Mouse (Mus musculus): Measurements from ENCODE around the gene Ccni.
A peak's percentile ranks its signal among the peaks of the same experiment; 100 is the strongest.

Gene Ccni

DNA sequence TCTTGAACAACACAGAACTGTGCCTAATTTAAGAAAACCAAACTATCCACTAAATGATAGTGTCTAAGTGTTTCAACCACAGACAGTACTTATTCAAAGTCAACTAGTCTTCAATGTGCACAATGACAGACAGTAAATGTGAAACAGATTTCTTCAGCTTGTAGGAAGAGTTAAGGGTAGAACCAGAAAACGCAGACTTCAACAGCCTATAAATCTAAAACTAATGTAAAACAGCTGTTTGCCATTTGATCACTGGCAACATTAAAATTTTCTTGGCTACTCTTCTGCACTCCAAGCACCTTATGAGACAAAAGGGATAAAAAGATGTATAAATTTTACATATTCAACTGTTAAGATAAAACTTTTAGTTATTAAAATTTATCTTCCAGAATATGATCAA, 5.1 kb downstream of the Ccni start:
- no peak for DNase-seq (ENCODE audit: inconsistent age in 2 of 2, low spot score in 1 of 2)

DNA sequence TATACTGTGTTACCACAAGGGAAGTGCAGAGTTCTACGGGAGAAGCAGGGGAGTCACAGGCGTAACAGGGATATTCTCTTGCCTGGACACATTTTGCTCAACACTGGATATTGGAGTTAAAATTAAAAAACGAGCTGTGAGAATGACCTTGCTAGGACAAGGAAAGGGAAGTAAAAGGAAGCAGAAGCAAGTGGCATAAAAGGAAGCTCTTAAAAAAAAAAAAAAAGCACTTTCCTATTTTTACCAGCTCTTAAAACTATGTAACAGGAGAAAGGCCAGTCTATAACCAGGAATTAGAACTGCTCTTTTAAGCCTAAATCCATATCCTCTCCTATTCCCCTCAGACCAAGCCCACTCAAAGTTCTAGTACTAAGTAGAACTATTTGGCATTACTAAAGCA, 8.1 kb downstream of the Ccni start:
- DNase-seq (ENCODE audit: inconsistent age in 2 of 2, low spot score in 1 of 2): no peak

DNA sequence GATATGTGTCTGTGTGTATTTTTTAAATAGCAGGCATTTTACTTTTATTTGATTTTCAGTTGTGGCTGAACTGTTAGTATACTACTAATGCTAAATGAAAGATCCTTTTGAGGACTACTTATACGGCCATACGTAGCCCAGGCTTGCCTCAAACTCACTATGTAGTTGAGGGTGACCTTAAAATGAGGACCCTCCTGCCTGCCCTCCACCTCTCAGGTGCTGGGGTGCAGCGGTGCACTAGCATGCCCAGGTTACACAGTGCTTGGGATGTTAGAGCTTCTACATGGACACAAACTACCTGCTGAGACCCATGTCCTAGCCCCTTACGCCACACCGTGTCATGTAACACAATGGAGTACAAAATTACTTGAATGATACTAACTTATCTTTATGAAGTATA, 15.9 kb downstream of the Ccni start:
- no peak for DNase-seq (ENCODE audit: inconsistent age in 2 of 2, low spot score in 1 of 2)

DNA sequence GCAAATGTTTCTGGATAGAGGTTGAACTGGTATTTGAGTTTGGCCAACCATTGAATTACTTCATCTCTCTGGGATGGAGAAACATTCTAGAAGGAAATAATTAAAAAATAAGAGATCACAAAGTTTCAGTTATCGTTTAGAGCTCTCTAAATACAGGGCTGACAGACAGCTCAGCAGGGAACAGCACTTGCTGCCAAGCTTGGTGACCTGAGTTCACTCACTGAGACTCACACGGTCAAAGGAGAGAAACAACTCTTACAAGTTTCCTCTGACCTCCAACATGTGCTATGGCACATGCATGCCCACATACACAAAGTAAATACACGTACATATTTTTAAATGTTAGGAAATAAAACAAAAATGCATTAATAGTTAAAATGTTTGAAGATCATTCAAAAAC, 16.7 kb downstream of the Ccni start:
- no peak for DNase-seq (ENCODE audit: inconsistent age in 2 of 2, low spot score in 1 of 2)

DNA sequence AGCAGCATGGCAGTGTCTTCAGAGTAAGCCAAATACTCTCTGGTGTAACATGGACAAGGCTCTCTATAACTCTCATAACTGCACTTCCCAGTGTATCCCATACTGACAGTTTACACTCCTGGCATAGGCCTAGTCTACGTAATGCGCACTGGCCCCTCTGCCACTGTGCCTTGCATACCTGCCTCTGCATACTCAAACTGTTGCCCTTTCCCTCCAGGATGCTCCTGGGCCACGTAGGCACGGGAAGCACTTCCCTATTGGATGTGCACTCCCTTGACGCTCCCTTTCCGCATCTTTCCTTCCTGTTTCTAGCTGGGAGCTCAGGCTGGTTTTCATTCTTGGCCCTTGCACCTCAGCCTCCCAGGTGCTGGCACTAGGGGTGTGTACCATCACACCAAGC, 21.7 kb downstream of the Ccni start:
- DNase-seq (ENCODE audit: inconsistent age in 2 of 2, low spot score in 1 of 2): no peak

DNA sequence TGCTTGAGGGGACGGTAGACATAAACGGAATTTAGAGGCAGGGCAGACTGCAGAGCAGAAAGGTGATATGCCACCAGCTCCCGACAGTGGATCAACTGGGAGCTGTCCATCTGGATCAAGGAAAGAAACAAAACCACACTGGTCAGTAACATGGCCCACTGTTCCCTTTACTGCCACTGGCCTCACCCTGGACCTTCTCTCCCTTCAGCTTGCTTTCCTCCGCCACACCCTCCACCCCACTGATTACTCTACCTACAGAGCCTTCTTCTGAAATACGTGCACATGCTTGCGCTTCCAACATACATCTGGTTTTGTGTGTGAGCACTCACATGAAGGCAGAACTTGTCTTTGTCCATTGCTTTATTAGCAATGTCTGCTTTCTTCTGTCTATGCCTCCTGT, 23.0 kb downstream of the Ccni start:
- no peak for DNase-seq (ENCODE audit: inconsistent age in 2 of 2, low spot score in 1 of 2)

DNA sequence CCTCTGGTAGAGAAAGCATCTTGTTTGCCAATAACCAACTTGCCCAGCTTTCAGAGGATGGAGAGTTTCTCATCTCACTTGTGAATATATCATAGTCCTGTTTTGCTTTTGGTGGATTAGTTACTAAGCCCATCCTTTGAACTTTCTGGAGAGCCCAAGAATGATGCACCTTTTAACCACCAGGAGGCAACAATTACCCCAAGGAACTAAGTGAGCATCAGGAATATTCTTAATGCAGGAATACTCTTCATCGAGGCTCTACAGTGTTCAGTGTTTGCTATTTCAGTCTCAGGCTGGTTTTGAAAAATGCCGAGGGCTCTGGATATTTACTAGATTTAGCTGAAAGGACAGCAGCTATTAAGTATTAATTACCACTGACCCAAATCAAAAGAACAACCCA, 26.0 kb downstream of the Ccni start:
- DNase-seq (ENCODE audit: inconsistent age in 2 of 2, low spot score in 1 of 2): peak in 1 of 2 experiments; percentile 61

DNA sequence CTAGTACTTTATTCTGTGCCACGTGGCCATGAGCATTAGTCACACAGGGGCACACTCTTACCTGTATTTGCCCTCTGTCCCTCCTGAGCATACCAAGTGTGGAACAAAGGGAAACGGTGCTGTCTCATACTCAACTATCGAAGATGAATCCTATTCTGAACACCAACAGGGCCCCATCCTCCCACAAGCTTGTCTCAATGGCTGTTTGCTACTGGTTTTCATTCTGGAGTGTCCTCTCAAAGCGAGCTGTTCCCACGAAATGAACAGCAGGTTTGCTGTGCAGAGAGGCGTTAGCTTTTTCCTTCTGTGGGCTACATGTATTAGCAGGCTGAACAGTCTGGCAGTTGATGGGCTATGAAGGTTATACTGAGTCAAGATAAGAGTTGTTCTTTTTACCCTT, 27.7 kb downstream of the Ccni start:
- DNase-seq (ENCODE audit: inconsistent age in 2 of 2, low spot score in 1 of 2): no peak

DNA sequence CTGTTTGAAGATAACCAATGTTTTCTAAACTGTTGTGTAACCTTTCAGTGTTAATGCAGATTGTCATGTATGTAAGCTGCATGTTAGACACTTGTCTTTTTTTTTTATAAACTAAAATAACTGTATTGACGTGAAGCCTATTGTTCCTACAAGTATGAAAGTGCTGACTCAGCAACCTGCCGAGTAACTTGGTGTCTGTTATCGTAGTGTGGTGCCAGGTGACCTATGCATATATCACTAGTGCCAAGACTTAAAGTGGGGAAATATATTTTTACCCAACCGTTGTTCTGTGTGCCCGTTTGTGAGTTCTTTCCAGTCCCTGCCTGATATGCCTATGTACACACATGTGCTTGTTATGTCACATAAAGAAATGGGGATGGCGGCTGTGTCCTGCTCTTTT, 31.6 kb downstream of the Ccni start:
- DNase-seq (ENCODE audit: inconsistent age in 2 of 2, low spot score in 1 of 2): no peak

DNA sequence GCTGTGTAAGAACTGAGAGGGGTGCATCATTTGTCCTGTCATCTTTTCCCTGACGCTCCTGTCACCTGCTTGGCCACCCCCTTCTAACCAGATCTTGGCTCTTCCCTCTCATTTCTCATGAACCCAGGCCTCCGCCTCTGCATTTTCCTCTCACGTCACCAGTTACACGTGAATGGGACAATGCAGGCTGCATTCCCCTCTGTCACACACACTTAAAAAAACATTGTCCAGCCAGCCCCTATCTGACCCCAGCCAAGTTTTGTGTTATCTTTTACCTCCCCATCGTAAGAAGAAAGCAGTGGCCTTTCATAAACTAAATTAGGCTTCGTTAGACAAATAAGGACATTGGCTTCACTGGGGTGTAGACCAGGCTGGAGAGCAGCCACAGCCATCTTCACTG, 33.8 kb downstream of the Ccni start:
- no peak for DNase-seq (ENCODE audit: inconsistent age in 2 of 2, low spot score in 1 of 2)

DNA sequence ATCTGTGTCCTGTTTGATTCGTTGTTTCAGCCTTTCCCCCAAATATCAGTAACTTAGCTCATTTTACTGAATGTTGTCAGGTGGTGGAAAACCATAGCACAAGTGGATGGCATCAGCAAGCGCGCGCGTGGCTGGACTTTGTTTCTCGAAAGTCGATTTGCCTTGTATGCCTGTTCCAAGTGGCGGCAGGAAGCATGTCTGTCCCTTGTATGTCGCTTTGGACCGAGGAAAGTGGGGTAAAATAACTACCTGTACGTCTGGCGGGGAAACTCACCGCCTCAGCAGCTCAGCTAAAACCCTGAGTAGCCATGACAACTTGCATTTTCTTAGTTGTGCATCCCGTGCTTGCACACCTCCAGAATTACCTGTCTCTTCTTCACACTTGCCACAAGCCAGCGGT, 34.9 kb downstream of the Ccni start:
- DNase-seq (ENCODE audit: inconsistent age in 2 of 2, low spot score in 1 of 2): no peak

DNA sequence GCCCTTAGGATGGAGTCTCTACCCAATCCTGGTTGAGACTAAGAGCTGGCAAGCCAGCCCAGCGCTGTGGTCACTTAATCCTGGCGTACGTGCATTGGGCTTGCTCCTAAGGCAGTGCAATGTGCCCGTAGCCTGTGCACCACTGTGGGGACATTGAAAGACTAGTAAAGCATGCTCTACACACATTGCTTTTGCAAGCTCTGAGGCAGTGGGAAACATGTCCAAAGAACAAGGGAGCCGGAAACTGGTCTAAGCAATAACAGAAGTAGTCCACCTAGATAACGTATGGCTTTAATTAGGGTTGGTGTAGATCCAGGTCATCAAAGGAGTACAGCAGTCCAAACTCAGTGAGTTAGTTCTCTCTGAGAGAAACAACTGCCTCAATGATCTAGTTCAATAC, 37.6 kb downstream of the Ccni start:
- no peak for DNase-seq (ENCODE audit: inconsistent age in 2 of 2, low spot score in 1 of 2)

DNA sequence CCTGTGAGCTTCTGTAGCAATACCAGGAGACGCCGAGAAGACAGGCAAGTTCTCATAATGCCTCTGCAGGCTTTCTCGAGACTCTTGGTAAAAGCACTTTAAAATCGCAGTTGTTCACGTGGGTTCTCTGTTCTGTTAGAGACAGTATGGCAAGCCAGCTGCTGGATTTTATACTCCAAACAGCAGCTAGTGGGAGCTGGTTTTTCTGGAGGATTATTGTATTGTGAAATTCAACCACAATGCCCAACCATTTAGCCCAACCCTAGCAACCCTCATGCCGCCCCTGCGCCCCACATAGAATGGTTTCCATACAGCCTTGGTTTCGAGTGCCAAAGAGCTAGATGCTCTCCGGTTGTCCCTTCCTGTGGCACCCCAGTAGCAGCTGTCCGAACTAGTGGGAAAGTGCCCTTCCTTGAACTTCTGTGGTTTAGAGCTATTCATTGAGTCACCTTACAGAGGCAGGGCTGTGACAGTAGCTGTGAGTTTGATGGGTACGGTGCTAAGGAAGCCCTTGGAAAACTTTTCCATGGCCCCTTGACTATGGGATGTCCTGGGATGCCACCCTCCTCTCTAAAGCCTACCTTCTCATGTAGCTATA, 38.3 kb downstream of the Ccni start:
- DNase-seq (ENCODE audit: inconsistent age in 2 of 2, low spot score in 1 of 2): no peak

DNA sequence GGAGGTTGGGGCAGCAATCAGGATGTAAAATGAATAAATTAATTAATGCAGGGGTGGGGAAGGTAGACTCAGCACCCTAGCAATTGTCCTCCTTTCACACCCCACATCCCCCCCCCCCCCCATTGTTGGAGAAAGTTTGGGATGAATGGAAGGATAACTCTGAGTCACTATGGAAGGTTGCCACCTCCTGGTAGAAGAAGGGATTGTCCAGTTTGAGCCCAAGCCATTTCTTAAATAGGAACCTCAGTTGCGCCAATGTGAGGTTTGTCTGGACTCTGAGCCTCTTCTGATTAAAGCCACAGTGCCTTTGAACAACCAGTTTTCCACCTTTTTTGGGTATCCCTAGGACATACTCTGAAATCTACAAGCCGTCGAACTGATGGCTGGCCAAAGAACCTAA, 42.8 kb downstream of the Ccni start:
- peak; percentile 33 to 86 for DNase-seq (ENCODE audit: inconsistent age in 2 of 2, low spot score in 1 of 2)

DNA sequence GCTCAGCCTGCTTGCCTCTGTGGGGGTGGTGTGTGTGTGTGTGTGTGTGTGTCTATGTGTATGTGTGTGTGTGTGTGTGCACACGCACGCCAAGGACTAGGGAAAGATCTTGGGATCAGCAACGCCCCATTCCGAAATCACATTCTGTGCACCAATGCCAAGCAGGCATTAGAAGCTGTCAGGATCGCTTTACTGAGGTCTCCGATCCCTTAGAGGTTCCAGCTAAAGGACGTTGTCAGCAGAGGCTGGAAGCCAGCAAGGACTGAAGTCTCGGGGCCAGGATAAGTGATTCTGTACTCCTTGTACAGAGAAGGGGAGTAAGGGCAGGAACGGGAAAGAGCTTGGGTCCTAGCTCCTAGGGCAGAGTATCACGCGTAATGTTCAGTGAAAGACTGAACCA, 51.9 kb downstream of the Ccni start:
- no peak for DNase-seq (ENCODE audit: inconsistent age in 2 of 2, low spot score in 1 of 2)

DNA sequence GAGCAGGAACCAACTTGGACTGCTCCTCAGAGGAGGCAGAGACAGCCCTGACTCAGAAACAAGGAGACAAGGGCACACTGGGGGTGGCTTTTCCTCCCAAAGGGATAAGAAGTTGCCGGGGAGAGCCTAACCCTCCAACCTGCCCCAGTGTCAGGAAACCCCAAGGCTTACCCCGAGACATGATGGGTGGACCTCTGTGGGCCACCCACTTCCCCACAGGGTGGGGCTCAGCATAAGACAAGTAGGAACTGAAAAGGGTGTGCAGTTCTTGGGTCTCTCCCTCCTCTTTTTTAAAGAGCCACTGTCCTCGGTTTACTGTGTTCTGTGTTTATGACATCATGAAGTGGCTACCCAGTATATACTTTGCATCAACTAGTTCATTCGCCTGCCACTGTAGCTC, 53.8 kb downstream of the Ccni start:
- no peak for DNase-seq (ENCODE audit: inconsistent age in 2 of 2, low spot score in 1 of 2)

DNA sequence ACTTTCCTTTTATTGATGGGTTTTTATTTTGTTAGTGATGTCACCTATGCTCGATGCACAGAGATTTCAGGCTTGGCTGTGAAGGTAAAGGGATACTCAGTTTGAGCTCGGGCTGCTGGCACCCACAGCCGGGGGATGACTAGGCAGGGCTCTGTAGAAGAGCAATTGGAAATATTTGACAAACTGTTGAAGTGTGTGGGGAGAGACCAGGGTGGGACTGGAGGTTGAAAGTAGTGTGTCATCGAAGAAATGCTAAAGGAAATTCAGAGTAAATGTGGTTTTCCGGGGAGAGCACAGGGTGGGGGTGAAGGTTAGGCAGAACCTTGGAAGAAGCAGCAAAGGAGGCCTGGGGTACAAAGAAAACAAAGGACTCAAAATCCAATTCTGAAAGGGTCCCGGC, 54.3 kb downstream of the Ccni start:
- DNase-seq (ENCODE audit: inconsistent age in 2 of 2, low spot score in 1 of 2): no peak

DNA sequence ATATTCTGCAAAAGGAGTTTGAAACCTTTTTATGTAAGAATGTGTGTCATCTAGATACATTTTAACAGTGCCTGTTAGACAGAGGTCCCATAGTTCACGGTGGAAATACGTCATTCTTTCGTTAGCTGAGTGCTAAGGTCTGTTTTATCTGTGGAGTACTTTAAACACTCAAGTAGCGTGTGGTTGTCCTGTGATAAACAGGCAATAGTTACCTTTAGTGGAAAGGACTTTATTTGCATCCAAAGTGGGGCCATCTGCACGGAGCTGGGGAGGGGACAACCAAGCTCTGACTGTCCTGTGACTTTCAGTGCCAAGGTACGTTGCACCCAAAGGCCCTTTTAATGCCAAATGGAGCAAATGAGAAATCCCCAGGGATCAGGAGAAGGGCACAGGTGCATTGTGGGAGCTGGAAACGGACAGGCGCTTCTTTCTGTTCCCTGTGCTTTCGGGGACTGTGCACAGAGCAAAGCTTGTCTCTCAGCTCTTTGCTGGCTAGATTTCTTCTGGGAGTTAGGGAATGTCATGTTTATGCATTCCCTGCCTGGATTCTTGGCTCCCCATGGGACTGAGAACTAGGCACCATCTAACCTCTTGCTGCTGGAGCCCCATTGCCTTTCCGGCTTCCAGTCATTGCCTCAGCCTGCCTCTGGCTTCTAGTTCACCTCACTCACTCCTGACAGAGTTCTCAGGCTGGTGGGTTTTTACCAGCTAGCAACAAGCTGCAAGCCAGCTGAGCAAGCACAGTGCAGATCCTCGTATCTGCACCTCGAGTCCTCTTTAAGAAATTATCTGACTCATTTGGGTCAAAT, 56.1 kb downstream of the Ccni start:
- DNase-seq (ENCODE audit: inconsistent age in 2 of 2, low spot score in 1 of 2): peak in 1 of 2 experiments; percentile 59

DNA sequence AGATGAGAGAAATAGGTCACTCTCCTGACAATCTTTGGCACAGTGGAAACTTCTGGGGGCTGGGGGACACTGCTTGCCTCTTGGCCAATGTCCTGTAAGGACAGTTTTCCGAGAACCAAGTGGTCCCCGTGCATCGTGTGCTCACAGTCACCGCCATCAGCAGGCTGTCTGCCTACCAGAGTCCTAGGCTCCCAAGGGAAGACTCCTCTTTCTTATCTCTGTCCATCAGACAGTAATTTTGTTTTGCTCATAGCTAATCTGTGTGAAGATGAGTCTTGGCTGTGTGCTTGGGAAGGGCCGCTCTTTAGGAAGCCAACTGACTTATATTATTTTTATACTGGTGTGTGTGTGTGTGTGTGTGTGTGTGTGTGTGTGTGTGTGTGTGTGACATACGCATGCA, 60.8 kb downstream of the Ccni start:
- peak in 1 of 2 experiments; percentile 44 for DNase-seq (ENCODE audit: inconsistent age in 2 of 2, low spot score in 1 of 2)

DNA sequence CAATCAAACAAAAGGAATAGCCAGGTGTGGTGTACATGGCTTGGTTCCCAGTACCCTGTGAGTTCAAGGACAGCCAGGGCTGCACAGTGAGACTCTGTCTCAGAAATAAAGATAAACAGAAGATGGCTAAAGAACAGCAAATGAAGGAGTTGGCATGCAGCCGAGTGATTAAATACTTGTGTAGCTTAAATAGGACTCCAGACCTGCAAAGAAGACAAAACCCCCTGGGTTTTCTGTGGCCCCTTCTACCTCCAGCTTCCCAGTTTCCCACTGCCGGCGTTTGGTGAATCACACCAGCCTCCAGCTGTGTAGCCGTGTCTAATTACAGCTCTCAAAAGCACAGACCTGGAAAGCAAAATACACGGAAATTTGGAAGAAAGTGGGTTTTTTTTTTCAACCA, 61.4 kb downstream of the Ccni start:
- peak; percentile 52 to 75 for DNase-seq (ENCODE audit: inconsistent age in 2 of 2, low spot score in 1 of 2)

DNA sequence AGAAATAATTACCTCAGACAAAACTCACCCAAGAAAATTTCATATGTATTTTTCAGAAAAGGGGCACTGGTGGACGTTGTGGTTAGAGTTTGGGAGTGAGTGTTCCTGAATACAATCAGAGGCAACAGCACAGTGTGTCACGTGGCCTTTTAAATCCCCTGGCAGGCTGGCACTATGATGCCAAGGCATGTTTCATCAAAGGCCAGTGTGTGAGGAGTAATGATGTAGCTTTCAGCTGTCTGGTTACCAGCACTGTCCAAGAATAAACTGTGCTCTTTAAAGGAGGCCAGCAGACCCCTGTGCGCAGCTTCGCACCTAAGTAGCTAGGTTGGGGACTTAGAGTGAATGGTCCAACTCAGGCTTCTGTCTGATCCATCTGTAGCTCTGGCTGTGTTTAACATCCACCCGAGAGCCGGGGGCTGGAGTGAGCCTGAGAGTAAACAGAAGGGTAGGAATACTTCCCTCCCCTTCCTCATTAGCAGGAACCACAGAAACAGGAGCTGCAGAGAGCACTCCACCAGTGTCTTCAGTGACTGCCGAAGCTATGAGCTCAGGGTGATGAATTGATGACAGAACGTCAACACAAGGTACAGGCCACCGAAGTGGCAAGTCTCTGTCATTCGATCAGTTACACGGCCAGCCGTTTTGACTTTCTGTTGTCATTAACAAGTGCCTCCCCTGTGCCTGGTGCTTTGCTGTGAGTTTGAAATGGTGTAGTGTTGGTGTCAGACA, 62.8 kb downstream of the Ccni start:
- DNase-seq (ENCODE audit: inconsistent age in 2 of 2, low spot score in 1 of 2): no peak

DNA sequence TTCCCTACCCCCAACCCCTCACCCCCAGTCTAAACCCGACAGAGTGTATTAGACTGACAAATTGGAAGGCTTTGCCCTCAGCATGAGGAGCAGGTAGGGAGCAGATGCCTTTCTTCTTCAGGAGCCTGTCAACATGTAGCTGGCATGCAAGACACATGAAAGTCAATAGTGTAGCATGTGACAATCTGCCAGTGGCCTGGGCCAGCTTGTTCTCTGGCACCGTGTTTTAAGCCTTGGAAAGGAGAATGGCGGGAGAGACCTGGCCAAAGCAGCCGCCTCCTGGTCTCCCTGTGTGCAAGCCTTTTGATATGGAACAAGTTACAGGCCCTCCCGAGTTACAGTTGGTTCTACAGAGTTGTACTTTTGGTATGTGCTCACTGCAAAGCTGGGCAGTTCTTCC, 65.5 kb downstream of the Ccni start:
- no peak for DNase-seq (ENCODE audit: inconsistent age in 2 of 2, low spot score in 1 of 2)
